ENCODE assay signal across 28 mouse cellular contexts in genomic region chr6:136594541-136594940, GRCm38 (mm10).
"Had no signal": no experiment of that assay in that cellular context is flagged by ENCODE, and none has a peak within 500 bp of the region (broad histone marks: within the 10 kb centered on the region; RNA-seq: fewer than 3 reads in every experiment).

No protein-coding gene starts in this region.

- H3K27ac ChIP-seq: embryonic facial prominence, embryonic 10.5 days; embryonic facial prominence, embryonic 12.5 days; embryonic facial prominence, embryonic 13.5 days; embryonic facial prominence, embryonic 15.5 days; forebrain, embryonic 10.5 days; forebrain, embryonic 12.5 days; forebrain, embryonic 13.5 days; forebrain, embryonic 15.5 days; gastrocnemius, adult 2 months; heart, adult 2 months had no signal

- H3K9ac ChIP-seq: embryonic facial prominence, embryonic 12.5 days; embryonic facial prominence, embryonic 13.5 days; embryonic facial prominence, embryonic 15.5 days; forebrain, embryonic 12.5 days; forebrain, embryonic 13.5 days; forebrain, embryonic 15.5 days; forebrain, postnatal 0 days had no signal

- H3K4me3 ChIP-seq: embryonic facial prominence, embryonic 10.5 days; embryonic facial prominence, embryonic 12.5 days; embryonic facial prominence, embryonic 13.5 days; embryonic facial prominence, embryonic 15.5 days; erythroblast, embryonic 14.5 days; forebrain, embryonic 10.5 days; forebrain, embryonic 12.5 days; forebrain, embryonic 13.5 days; forebrain, embryonic 15.5 days; gastrocnemius, adult 2 months; heart, adult 2 months had no signal

- DNase-seq: cerebellum, adult 2 months; cerebellum, adult 8-10 months; cerebellum, adult 9-10 months; cerebellum, adult 9-11 months; cerebellum, postnatal 10 days; cerebellum, postnatal 14 days; cerebellum, postnatal 25 days; cerebellum, postnatal 36 days; embryo, embryonic 11 days; forebrain, postnatal 0 days; gastrocnemius, adult 2 months; gastrocnemius, postnatal 10 days; gastrocnemius, postnatal 14 days; gastrocnemius, postnatal 25 days; gastrocnemius, postnatal 36 days; heart, adult 18-20 months; heart, adult 2 months had no signal

- H3K4me2 ChIP-seq: embryonic facial prominence, embryonic 12.5 days; embryonic facial prominence, embryonic 13.5 days; embryonic facial prominence, embryonic 15.5 days; forebrain, embryonic 12.5 days; forebrain, embryonic 13.5 days; forebrain, embryonic 15.5 days had no signal

- H3K9me3 ChIP-seq: embryonic facial prominence, embryonic 10.5 days; embryonic facial prominence, embryonic 12.5 days; embryonic facial prominence, embryonic 13.5 days; embryonic facial prominence, embryonic 15.5 days; forebrain, embryonic 10.5 days; forebrain, embryonic 12.5 days; forebrain, embryonic 13.5 days; forebrain, embryonic 15.5 days had no signal

- H3K4me1 ChIP-seq: embryonic facial prominence, embryonic 10.5 days; embryonic facial prominence, embryonic 12.5 days; embryonic facial prominence, embryonic 13.5 days; embryonic facial prominence, embryonic 15.5 days; forebrain, embryonic 10.5 days; forebrain, embryonic 12.5 days; forebrain, embryonic 13.5 days; forebrain, embryonic 15.5 days had no signal

- H3K27me3 ChIP-seq: embryonic facial prominence, embryonic 12.5 days; embryonic facial prominence, embryonic 13.5 days; embryonic facial prominence, embryonic 15.5 days; forebrain, embryonic 12.5 days; forebrain, embryonic 13.5 days; forebrain, embryonic 15.5 days had no signal

- ATAC-seq: forebrain, embryonic 13.5 days; forebrain, embryonic 14.5 days; forebrain, embryonic 15.5 days; forebrain, embryonic 16.5 days; forebrain, postnatal 0 days had no signal
